Comparison of ENCODE assay signal across 9 mouse cellular contexts in the genomic region with DNA sequence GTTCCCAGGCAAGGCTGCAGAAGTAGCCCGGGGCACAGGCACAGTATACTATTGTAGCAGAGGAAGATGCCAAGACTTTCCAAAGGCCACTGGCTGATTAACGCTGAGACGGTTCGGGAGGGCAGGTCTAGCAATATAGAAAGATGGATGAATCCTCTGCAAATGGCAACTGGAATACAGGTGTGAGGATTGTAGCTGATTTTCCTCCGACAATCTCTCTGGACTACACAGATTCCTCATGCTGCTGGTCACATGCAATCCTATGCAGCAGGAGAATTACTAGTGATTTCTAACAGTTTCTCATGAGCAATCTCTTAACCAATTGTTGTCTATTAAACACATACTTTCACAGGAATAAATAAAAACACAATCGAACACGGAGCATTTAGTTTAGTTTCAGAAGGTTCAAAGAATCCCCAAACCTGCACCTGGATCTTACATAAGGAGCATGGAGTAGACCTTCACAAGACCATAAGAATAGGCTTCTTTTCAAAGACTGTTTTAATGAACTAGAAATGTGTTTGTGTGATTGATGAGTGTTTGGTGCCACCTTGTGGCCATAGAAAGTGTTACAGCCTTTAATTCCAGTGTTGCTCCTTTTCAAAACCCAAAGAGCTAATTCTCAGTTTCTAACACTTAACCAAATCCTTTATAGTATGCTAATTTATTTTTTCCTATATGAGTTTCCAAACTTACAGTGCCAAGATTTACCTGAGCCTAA.
DNase-seq lines count a peak whose midpoint lies in the region; ATAC-seq lines count a peak whose summit lies in the region.
"Had no signal": no experiment of that assay in that cellular context is flagged by ENCODE, and none has a peak within 500 bp of the region (broad histone marks: within the 10 kb centered on the region; RNA-seq: fewer than 3 reads in every experiment).

No protein-coding gene starts in this region.

- H3K4me3 ChIP-seq in forebrain, embryonic 14.5 days (ENCODE audit: low read depth, low read length), result no peak overlapping the region
- H3K4me3 ChIP-seq: limb, embryonic 12.5 days had no signal

- no peak overlapping the region for H3K9ac ChIP-seq in forebrain, embryonic 14.5 days (ENCODE audit: low read length)
- H3K9ac ChIP-seq: limb, embryonic 12.5 days had no signal

- no peaks in the 10 kb centered on the region for H3K4me1 ChIP-seq in forebrain, embryonic 14.5 days (ENCODE audit: control insufficient read depth, insufficient read depth, low read length)
- H3K4me1 ChIP-seq: limb, embryonic 12.5 days had no signal

- peak; percentile 49 for DNase-seq in adrenal gland, postnatal 10 days
- no peak for DNase-seq in adrenal gland, postnatal 4 days (ENCODE audit: low spot score in 2 of 2)
- peak; percentile 32 for DNase-seq in A20 (ENCODE audit: low read depth, low spot score)
- peak; percentile 76 for DNase-seq in forebrain, embryonic 14.5 days (ENCODE audit: low spot score)
- peak; percentile 19 to 84 for DNase-seq in layer of hippocampus, adult 18-20 months (ENCODE audit: low spot score in 2 of 2)
- peak; percentile 2 for DNase-seq in skeletal muscle tissue, adult 2 months (ENCODE audit: low read depth, low spot score)

- no peaks in the 10 kb centered on the region for H3K36me3 ChIP-seq in forebrain, embryonic 14.5 days (ENCODE audit: control insufficient read depth, insufficient read depth, low read length)
- H3K36me3 ChIP-seq: limb, embryonic 12.5 days had no signal

- H3K9me3 ChIP-seq in forebrain, embryonic 14.5 days (replicated peaks; ENCODE audit: control insufficient read depth, low read length), result no peaks in the 10 kb centered on the region
- H3K9me3 ChIP-seq: limb, embryonic 12.5 days had no signal

- no peaks in the 10 kb centered on the region for H3K27me3 ChIP-seq in forebrain, embryonic 14.5 days (replicated peaks; ENCODE audit: control insufficient read depth, insufficient read depth, low read length)
- H3K27me3 ChIP-seq: limb, embryonic 12.5 days had no signal

- ATAC-seq in cerebellum, adult (ENCODE audit: insufficient number of reproducible peaks, low FRiP score, low TSS enrichment), result peak; percentile 61; the same call in 1 of the 2 replicates
- ATAC-seq in forebrain, embryonic 14.5 days, result peak; percentile 67; the same call in 1 of the 2 replicates
- peak; percentile 71 for ATAC-seq in megakaryocyte progenitor cell, adult 5-6 weeks (replicated peaks; ENCODE audit: poor library complexity)

- no peak overlapping the region for H3K27ac ChIP-seq in forebrain, embryonic 14.5 days (ENCODE audit: low read depth, low read length)
- H3K27ac ChIP-seq: limb, embryonic 12.5 days had no signal

- WGBS in forebrain, embryonic 14.5 days, result 66% methylated on average over 7 of the region's 7 CpGs

- H3K4me2 ChIP-seq in forebrain, embryonic 14.5 days (ENCODE audit: low read length), result no peak overlapping the region
- H3K4me2 ChIP-seq: limb, embryonic 12.5 days had no signal

Comparison
In these comparisons a context has a peak if more than half of its experiments do, and no peak if none do; other contexts are left out.
1. DNase-seq: peak in adrenal gland, postnatal 10 days (single experiment), A20 (single experiment), forebrain, embryonic 14.5 days (single experiment), layer of hippocampus, adult 18-20 months (2 of 2) and skeletal muscle tissue, adult 2 months (single experiment); none in adrenal gland, postnatal 4 days (0 of 2).
2. Peak in every context shown above with its lines, with median percentiles within 50 percentile points of each other: ATAC-seq.